ENCODE assay signal across 18 mouse cellular contexts in genomic region chr1:177366475-177366874, GRCm38 (mm10).
DNase-seq lines count a peak whose midpoint lies in the region; ATAC-seq and TF ChIP-seq lines count a peak whose summit lies in the region.
"Had no signal": no experiment of that assay in that cellular context is flagged by ENCODE, and none has a peak within 500 bp of the region (broad histone marks: within the 10 kb centered on the region; RNA-seq: fewer than 3 reads in every experiment).

No protein-coding gene starts in this region.

- H3K9ac ChIP-seq in forebrain, embryonic 13.5 days: no peak overlapping the region
- no peak overlapping the region for H3K9ac ChIP-seq in midbrain, embryonic 11.5 days (ENCODE audit: low read length)
- H3K9ac ChIP-seq in midbrain, embryonic 14.5 days (replicated peaks; ENCODE audit: low read length): no peak overlapping the region
- no peak overlapping the region for H3K9ac ChIP-seq in forebrain, postnatal 0 days
- no peak overlapping the region for H3K9ac ChIP-seq in neural tube, embryonic 15.5 days (replicated peaks)
- H3K9ac ChIP-seq: embryonic facial prominence, embryonic 13.5 days; liver, postnatal 0 days; stomach, embryonic 15.5 days had no signal

- 68% methylated on average over 7 of the region's 7 CpGs for WGBS in forebrain, embryonic 13.5 days
- WGBS in forebrain, embryonic 10.5 days: 83% methylated on average over 7 of the region's 7 CpGs
- 75% methylated on average over 7 of the region's 7 CpGs for WGBS in midbrain, embryonic 11.5 days
- WGBS in midbrain, embryonic 14.5 days: 51% methylated on average over 7 of the region's 7 CpGs
- 68% methylated on average over 7 of the region's 7 CpGs for WGBS in forebrain, postnatal 0 days
- 54% methylated on average over 7 of the region's 7 CpGs for WGBS in neural tube, embryonic 15.5 days

- 0 out of 2 replicates have a peak, but pooled peaks have one; percentile 41 for ATAC-seq in forebrain, embryonic 13.5 days
- peak; percentile 55; the same call in 1 of the 2 replicates for ATAC-seq in midbrain, embryonic 11.5 days (ENCODE audit: low FRiP score)
- ATAC-seq in midbrain, embryonic 14.5 days (ENCODE audit: low FRiP score, low TSS enrichment): no peak
- ATAC-seq in forebrain, postnatal 0 days: peak; percentile 53
- no peak for ATAC-seq in neural tube, embryonic 15.5 days (ENCODE audit: low FRiP score)
- ATAC-seq: liver, postnatal 0 days had no signal

- H3K27me3 ChIP-seq in forebrain, embryonic 13.5 days: no peaks in the 10 kb centered on the region
- no peaks in the 10 kb centered on the region for H3K27me3 ChIP-seq in forebrain, embryonic 10.5 days (ENCODE audit: poor library complexity, severe bottlenecking)
- H3K27me3 ChIP-seq in midbrain, embryonic 11.5 days (ENCODE audit: control insufficient read depth, insufficient read depth, low read length): no peaks in the 10 kb centered on the region
- H3K27me3 ChIP-seq in midbrain, embryonic 14.5 days (ENCODE audit: control insufficient read depth, insufficient read depth, low read length): no peaks in the 10 kb centered on the region
- H3K27me3 ChIP-seq in forebrain, postnatal 0 days (ENCODE audit: insufficient read depth, low read length): no peaks in the 10 kb centered on the region
- no peaks in the 10 kb centered on the region for H3K27me3 ChIP-seq in neural tube, embryonic 15.5 days (replicated peaks)
- H3K27me3 ChIP-seq: CH12.LX; embryonic facial prominence, embryonic 13.5 days; stomach, embryonic 15.5 days had no signal

- H3K9me3 ChIP-seq in forebrain, embryonic 13.5 days (replicated peaks): no peaks in the 10 kb centered on the region
- H3K9me3 ChIP-seq in forebrain, embryonic 10.5 days: no peaks in the 10 kb centered on the region
- no peaks in the 10 kb centered on the region for H3K9me3 ChIP-seq in midbrain, embryonic 11.5 days (ENCODE audit: control insufficient read depth, low read length)
- H3K9me3 ChIP-seq in midbrain, embryonic 14.5 days (ENCODE audit: control insufficient read depth, low read length): no peaks in the 10 kb centered on the region
- H3K9me3 ChIP-seq in forebrain, postnatal 0 days (ENCODE audit: low read length): no peaks in the 10 kb centered on the region
- H3K9me3 ChIP-seq in neural tube, embryonic 15.5 days (replicated peaks): no peaks in the 10 kb centered on the region
- H3K9me3 ChIP-seq: embryonic facial prominence, embryonic 13.5 days; stomach, embryonic 15.5 days had no signal

- TF ChIP-seq CTCF in forebrain, postnatal 0 days (IDR thresholded peaks at IDR 0.05; ENCODE audit: low read depth): no peak

- DNase-seq in forebrain, embryonic 10.5 days (ENCODE audit: extremely low spot score, low spot score): no peak
- DNase-seq in midbrain, embryonic 11.5 days (ENCODE audit: low spot score, missing footprints): peak; percentile 82
- no peak for DNase-seq in midbrain, embryonic 14.5 days
- peak; percentile 37 for DNase-seq in cerebellum, adult 8-10 months
- DNase-seq in forebrain, postnatal 0 days: no peak
- DNase-seq in kidney, postnatal 10 days: no peak
- DNase-seq: adrenal gland, adult 2 months; gastrocnemius, adult 2 months; kidney, adult 8-10 months; kidney, postnatal 36 days; liver; liver, postnatal 0 days; thymus, postnatal 14 days had no signal

- H3K4me1 ChIP-seq in forebrain, embryonic 13.5 days: peaks cover 17% of the 10 kb centered on the region
- H3K4me1 ChIP-seq in forebrain, embryonic 10.5 days: peaks cover 9% of the 10 kb centered on the region
- peaks cover 4% of the 10 kb centered on the region for H3K4me1 ChIP-seq in midbrain, embryonic 11.5 days (ENCODE audit: control insufficient read depth, insufficient read depth, low read length)
- peaks cover 9% of the 10 kb centered on the region for H3K4me1 ChIP-seq in midbrain, embryonic 14.5 days (ENCODE audit: control insufficient read depth, insufficient read depth, low read length)
- no peaks in the 10 kb centered on the region for H3K4me1 ChIP-seq in forebrain, postnatal 0 days (ENCODE audit: insufficient read depth)
- H3K4me1 ChIP-seq in neural tube, embryonic 15.5 days: peaks cover 4% of the 10 kb centered on the region; the same call in 1 of the 2 replicates
- H3K4me1 ChIP-seq: stomach, embryonic 15.5 days had no signal

- no peak overlapping the region for H3K4me3 ChIP-seq in forebrain, embryonic 13.5 days
- H3K4me3 ChIP-seq in forebrain, embryonic 10.5 days: no peak overlapping the region
- no peak overlapping the region for H3K4me3 ChIP-seq in midbrain, embryonic 11.5 days (ENCODE audit: low read depth, low read length)
- no peak overlapping the region for H3K4me3 ChIP-seq in midbrain, embryonic 14.5 days (replicated peaks; ENCODE audit: low read depth, low read length)
- no peak overlapping the region for H3K4me3 ChIP-seq in forebrain, postnatal 0 days (ENCODE audit: low read depth, low read length)
- H3K4me3 ChIP-seq in neural tube, embryonic 15.5 days (replicated peaks): no peak overlapping the region
- H3K4me3 ChIP-seq: embryonic facial prominence, embryonic 13.5 days; gastrocnemius, adult 2 months; stomach, embryonic 15.5 days had no signal

- H3K27ac ChIP-seq in forebrain, embryonic 13.5 days: peak overlapping the region; percentile 33
- no peak overlapping the region; the same call in 1 of the 2 replicates for H3K27ac ChIP-seq in forebrain, embryonic 10.5 days
- no peak overlapping the region; the same call in 1 of the 2 replicates for H3K27ac ChIP-seq in midbrain, embryonic 11.5 days (ENCODE audit: low read depth, low read length)
- H3K27ac ChIP-seq in midbrain, embryonic 14.5 days (replicated peaks; ENCODE audit: low read depth, low read length): no peak overlapping the region
- peak overlapping the region; percentile 62; the same call in 1 of the 2 replicates for H3K27ac ChIP-seq in forebrain, postnatal 0 days (ENCODE audit: low read depth, low read length)
- H3K27ac ChIP-seq in neural tube, embryonic 15.5 days (replicated peaks): no peak overlapping the region
- H3K27ac ChIP-seq: embryonic facial prominence, embryonic 13.5 days; gastrocnemius, adult 2 months; stomach, embryonic 15.5 days had no signal

- no peak overlapping the region for H3K4me2 ChIP-seq in forebrain, embryonic 13.5 days
- H3K4me2 ChIP-seq in midbrain, embryonic 11.5 days: no peak overlapping the region
- H3K4me2 ChIP-seq in midbrain, embryonic 14.5 days (ENCODE audit: low read length): no peak overlapping the region
- H3K4me2 ChIP-seq in forebrain, postnatal 0 days (ENCODE audit: low read depth): no peak overlapping the region
- H3K4me2 ChIP-seq in neural tube, embryonic 15.5 days: no peak overlapping the region
- H3K4me2 ChIP-seq: embryonic facial prominence, embryonic 13.5 days; stomach, embryonic 15.5 days had no signal

- H3K36me3 ChIP-seq in forebrain, embryonic 13.5 days (ENCODE audit: poor library complexity, severe bottlenecking): no peaks in the 10 kb centered on the region
- no peaks in the 10 kb centered on the region for H3K36me3 ChIP-seq in forebrain, embryonic 10.5 days (replicated peaks)
- no peaks in the 10 kb centered on the region for H3K36me3 ChIP-seq in midbrain, embryonic 11.5 days (ENCODE audit: control insufficient read depth, insufficient read depth, low read length)
- H3K36me3 ChIP-seq in midbrain, embryonic 14.5 days (ENCODE audit: control insufficient read depth, insufficient read depth, low read length): no peaks in the 10 kb centered on the region
- H3K36me3 ChIP-seq in forebrain, postnatal 0 days (ENCODE audit: insufficient read depth): no peaks in the 10 kb centered on the region
- no peaks in the 10 kb centered on the region for H3K36me3 ChIP-seq in neural tube, embryonic 15.5 days
- H3K36me3 ChIP-seq: embryonic facial prominence, embryonic 13.5 days; stomach, embryonic 15.5 days had no signal

Comparison
In these comparisons a context has a peak if more than half of its experiments do, and no peak if none do; other contexts are left out.
1. ATAC-seq: peak in forebrain, embryonic 13.5 days (single experiment), midbrain, embryonic 11.5 days (single experiment) and forebrain, postnatal 0 days (single experiment); none in midbrain, embryonic 14.5 days (single experiment) and neural tube, embryonic 15.5 days (single experiment).
2. H3K27ac ChIP-seq: peak in forebrain, embryonic 13.5 days (single experiment) and forebrain, postnatal 0 days (single experiment); none in forebrain, embryonic 10.5 days (single experiment), midbrain, embryonic 11.5 days (single experiment), midbrain, embryonic 14.5 days (single experiment) and neural tube, embryonic 15.5 days (single experiment).
3. DNase-seq: peak in midbrain, embryonic 11.5 days (single experiment) and cerebellum, adult 8-10 months (single experiment); none in forebrain, embryonic 10.5 days (single experiment), midbrain, embryonic 14.5 days (single experiment), forebrain, postnatal 0 days (single experiment) and kidney, postnatal 10 days (single experiment).